Mouse (Mus musculus): ENCODE results near the gene Atp6v0a1.

DNA sequence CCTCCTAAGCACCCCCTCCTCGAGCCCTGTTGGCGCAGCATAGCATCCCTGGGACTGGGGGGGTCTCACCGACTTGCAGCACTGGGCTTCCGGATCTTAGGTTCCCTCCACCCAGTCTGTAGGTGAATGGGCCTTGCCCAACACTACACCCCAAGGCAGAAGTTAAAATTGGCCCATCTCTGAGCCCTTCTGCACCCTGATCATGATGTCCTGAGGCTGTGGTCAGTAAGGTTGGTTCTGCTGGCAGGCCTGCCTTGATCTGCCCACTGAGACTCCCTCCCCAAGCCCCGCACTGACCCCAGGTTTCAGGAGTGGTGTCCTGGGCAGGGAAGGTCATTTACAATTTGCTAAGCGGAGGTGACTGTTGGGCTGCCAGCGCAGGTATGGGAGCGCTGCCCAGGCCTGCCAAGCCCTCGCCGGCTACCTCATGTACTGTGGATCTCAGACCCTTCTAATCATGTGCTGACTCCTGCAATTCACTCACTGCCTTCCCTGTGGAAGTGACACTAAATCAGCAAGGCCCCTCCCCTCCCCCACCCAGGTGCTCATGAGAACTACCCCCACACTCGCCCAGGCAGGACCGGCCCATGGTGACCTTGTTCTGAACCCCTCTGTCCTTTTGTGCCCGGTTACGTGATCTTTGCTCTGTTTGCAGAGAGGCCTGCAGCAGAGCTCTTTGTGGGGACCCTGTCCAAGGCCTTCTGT is 53.9 kb downstream of the Atp6v0a1 start:
- TF ChIP-seq CTCF (conservative IDR thresholded peaks at IDR 0.05; ENCODE audit: insufficient read depth, insufficient read length, low read depth, low read length): no peak
- no peak for TF ChIP-seq POLR2A (IDR thresholded peaks at IDR 0.05; ENCODE audit: low read depth, low read length)

Data from kidney, adult 2 months (tissue).